ENCODE assay signal across 29 mouse cellular contexts in the genomic region with DNA sequence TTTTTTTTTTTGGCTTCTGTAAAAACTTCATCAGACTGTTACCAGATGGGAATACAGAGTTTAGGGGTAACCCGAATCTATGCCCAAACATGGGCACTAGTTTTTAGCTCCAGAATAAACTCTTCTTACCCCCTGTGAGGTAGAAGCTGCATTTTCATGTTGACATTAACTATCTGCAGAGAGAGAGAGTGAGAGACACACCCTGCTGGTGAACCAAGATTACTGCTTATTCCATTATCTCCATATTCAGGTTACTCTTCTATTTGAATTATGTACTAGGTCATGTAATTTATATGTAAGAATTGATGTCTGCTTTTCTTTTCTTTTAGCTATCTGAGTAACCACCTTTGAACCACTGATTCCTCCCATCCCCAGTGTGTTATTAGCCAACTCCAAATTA. TPM values are rescaled to one million over a fixed set of nuclear protein-coding genes. Genes with fewer than 3 reads are reported as not detected.
DNase-seq lines count a peak whose midpoint lies in the region; ATAC-seq and TF ChIP-seq lines count a peak whose summit lies in the region.
"Had no signal": no experiment of that assay in that cellular context is flagged by ENCODE, and none has a peak within 500 bp of the region (broad histone marks: within the 10 kb centered on the region; RNA-seq: fewer than 3 reads in every experiment).

No protein-coding gene starts in this region.

- H3K36me3 ChIP-seq in heart, adult 2 months (ENCODE audit: control insufficient read depth, insufficient read depth, low read length): no peaks in the 10 kb centered on the region
- no peaks in the 10 kb centered on the region for H3K36me3 ChIP-seq in heart, embryonic 11.5 days (ENCODE audit: control insufficient read depth, insufficient read depth, low read length)
- no peaks in the 10 kb centered on the region for H3K36me3 ChIP-seq in liver, adult 2 months (ENCODE audit: control insufficient read depth, insufficient read depth, low read length)
- no peaks in the 10 kb centered on the region for H3K36me3 ChIP-seq in liver, embryonic 12.5 days
- no peaks in the 10 kb centered on the region for H3K36me3 ChIP-seq in stomach, postnatal 0 days (ENCODE audit: control insufficient read depth, insufficient read depth, low read length)
- H3K36me3 ChIP-seq: embryonic facial prominence, embryonic 13.5 days; heart, embryonic 13.5 days; hindbrain, embryonic 12.5 days; midbrain, embryonic 12.5 days had no signal

- H3K79me2 ChIP-seq in heart, adult 2 months (replicated peaks; ENCODE audit: control insufficient read depth, insufficient read depth, low read length): no peaks in the 10 kb centered on the region
- H3K79me2 ChIP-seq in liver, adult 2 months (ENCODE audit: control insufficient read depth, insufficient read depth, low read length): no peaks in the 10 kb centered on the region

- TF ChIP-seq POLR2A in heart, adult 2 months (IDR thresholded peaks at IDR 0.05; ENCODE audit: insufficient read depth, low read depth, low read length): no peak
- no peak for TF ChIP-seq POLR2A in liver, adult 2 months (IDR thresholded peaks at IDR 0.05; ENCODE audit: extremely low read depth, insufficient read depth, low read length)

- no peak for DNase-seq in heart, adult 2 months
- peak; percentile 5 for DNase-seq in liver, adult 2 months (ENCODE audit: extremely low read depth, low read depth, low spot score)
- DNase-seq in NIH3T3 (ENCODE audit: low read depth): peak; percentile 3
- DNase-seq in stomach, postnatal 0 days (ENCODE audit: low spot score): no peak
- no peak for DNase-seq in urinary bladder, postnatal 14 days (ENCODE audit: low spot score)
- DNase-seq: adrenal gland, adult 8-10 months; cerebellum, adult 8-10 months; cerebellum, postnatal 36 days; embryo, embryonic 11 days; gastrocnemius, postnatal 10 days; heart, postnatal 14 days; kidney, adult 8-10 months; kidney, postnatal 14 days; lung, postnatal 14 days; right cerebral cortex, postnatal 14 days; thymus, postnatal 14 days had no signal

- TF ChIP-seq CTCF in heart, adult 2 months (IDR thresholded peaks at IDR 0.05): peak; percentile 51
- TF ChIP-seq CTCF in liver, adult 2 months (IDR thresholded peaks at IDR 0.05; ENCODE audit: low read depth, low read length): no peak
- TF ChIP-seq CTCF in stomach, postnatal 0 days (IDR thresholded peaks at IDR 0.05; ENCODE audit: low read depth): peak; percentile 33; the same call in 1 of the 2 replicates

- intact Hi-C loops in heart, adult 2 months (cut with DNase I): loop anchor here (2.0 kb wide), 1 partner anchor 215 kb away; no protein-coding TSS in a partner anchor

- no peak for TF ChIP-seq EP300 in heart, adult 2 months (IDR thresholded peaks at IDR 0.05; ENCODE audit: insufficient read depth, low read depth, low read length)
- TF ChIP-seq EP300 in stomach, postnatal 0 days (optimal IDR thresholded peaks at IDR 0.05): no peak

- no peak for ATAC-seq in heart, embryonic 11.5 days (replicated peaks; ENCODE audit: insufficient number of reproducible peaks, low FRiP score, low TSS enrichment)
- no peak for ATAC-seq in liver, embryonic 12.5 days
- no peak for ATAC-seq in stomach, postnatal 0 days (ENCODE audit: low FRiP score, low TSS enrichment)
- ATAC-seq: forebrain, embryonic 13.5 days; inflammation-experienced regulatory T-cells, adult 6 months had no signal

- H3K4me2 ChIP-seq in heart, embryonic 11.5 days: no peak overlapping the region
- H3K4me2 ChIP-seq in liver, embryonic 12.5 days: no peak overlapping the region
- no peak overlapping the region for H3K4me2 ChIP-seq in stomach, postnatal 0 days (replicated peaks; ENCODE audit: low read depth)
- H3K4me2 ChIP-seq: embryonic facial prominence, embryonic 13.5 days; forebrain, embryonic 13.5 days; heart, embryonic 13.5 days; hindbrain, embryonic 12.5 days; midbrain, embryonic 12.5 days had no signal

- H3K4me3 ChIP-seq in heart, adult 2 months: no peak overlapping the region
- H3K4me3 ChIP-seq in heart, embryonic 11.5 days (ENCODE audit: low read depth, low read length): no peak overlapping the region
- H3K4me3 ChIP-seq in liver, adult 2 months (ENCODE audit: insufficient read depth, low read depth, low read length): no peak overlapping the region
- no peak overlapping the region for H3K4me3 ChIP-seq in liver, embryonic 12.5 days
- no peak overlapping the region for H3K4me3 ChIP-seq in stomach, postnatal 0 days (ENCODE audit: low read depth, low read length)
- H3K4me3 ChIP-seq: embryonic facial prominence, embryonic 13.5 days; erythroblast, embryonic 14.5 days; forebrain, embryonic 13.5 days; heart, embryonic 13.5 days; hindbrain, embryonic 12.5 days; midbrain, embryonic 12.5 days had no signal

- no peaks in the 10 kb centered on the region for H3K9me3 ChIP-seq in heart, embryonic 11.5 days (replicated peaks; ENCODE audit: control insufficient read depth, low read length)
- H3K9me3 ChIP-seq in liver, embryonic 12.5 days (replicated peaks): no peaks in the 10 kb centered on the region
- H3K9me3 ChIP-seq in stomach, postnatal 0 days (ENCODE audit: control insufficient read depth, low read length): no peaks in the 10 kb centered on the region
- H3K9me3 ChIP-seq: embryonic facial prominence, embryonic 13.5 days; forebrain, embryonic 13.5 days; heart, embryonic 13.5 days; hindbrain, embryonic 12.5 days; midbrain, embryonic 12.5 days had no signal

- WGBS in heart, adult 2 months: 69% methylated on average over 1 of the region's 1 CpGs
- 71% methylated on average over 1 of the region's 1 CpGs for WGBS in heart, embryonic 11.5 days (ENCODE audit: insufficient replicate concordance)
- WGBS in liver, adult 2 months: 70% methylated on average over 1 of the region's 1 CpGs
- 59% methylated on average over 1 of the region's 1 CpGs for WGBS in liver, embryonic 12.5 days (ENCODE audit: insufficient replicate concordance)
- 61% methylated on average over 1 of the region's 1 CpGs for WGBS in stomach, postnatal 0 days

- no peak overlapping the region for H3K9ac ChIP-seq in heart, adult 2 months (ENCODE audit: low read depth, low read length)
- H3K9ac ChIP-seq in heart, embryonic 11.5 days (ENCODE audit: low read depth, low read length): no peak overlapping the region
- H3K9ac ChIP-seq in liver, adult 2 months (ENCODE audit: low read depth, low read length): no peak overlapping the region
- H3K9ac ChIP-seq in liver, embryonic 12.5 days: no peak overlapping the region
- H3K9ac ChIP-seq in stomach, postnatal 0 days (ENCODE audit: low read length): no peak overlapping the region
- H3K9ac ChIP-seq: embryonic facial prominence, embryonic 13.5 days; forebrain, embryonic 13.5 days; heart, embryonic 13.5 days; hindbrain, embryonic 12.5 days; midbrain, embryonic 12.5 days had no signal

- no peaks in the 10 kb centered on the region for H3K4me1 ChIP-seq in heart, adult 2 months (ENCODE audit: control insufficient read depth, insufficient read depth, low read length)
- no peaks in the 10 kb centered on the region for H3K4me1 ChIP-seq in heart, embryonic 11.5 days (ENCODE audit: control insufficient read depth, insufficient read depth, low read length)
- H3K4me1 ChIP-seq in liver, adult 2 months (ENCODE audit: control insufficient read depth, insufficient read depth, low read length): no peaks in the 10 kb centered on the region
- H3K4me1 ChIP-seq in liver, embryonic 12.5 days: no peaks in the 10 kb centered on the region
- no peaks in the 10 kb centered on the region for H3K4me1 ChIP-seq in stomach, postnatal 0 days (replicated peaks; ENCODE audit: control insufficient read depth, insufficient read depth)
- H3K4me1 ChIP-seq: embryonic facial prominence, embryonic 13.5 days; heart, embryonic 13.5 days had no signal

- no peaks in the 10 kb centered on the region for H3K27me3 ChIP-seq in heart, adult 2 months (ENCODE audit: control insufficient read depth, insufficient read depth, low read length)
- no peaks in the 10 kb centered on the region for H3K27me3 ChIP-seq in heart, embryonic 11.5 days (ENCODE audit: control insufficient read depth, insufficient read depth, low read length)
- no peaks in the 10 kb centered on the region for H3K27me3 ChIP-seq in liver, adult 2 months (ENCODE audit: control insufficient read depth, insufficient read depth, low read length)
- no peaks in the 10 kb centered on the region for H3K27me3 ChIP-seq in liver, embryonic 12.5 days (replicated peaks)
- H3K27me3 ChIP-seq in stomach, postnatal 0 days (ENCODE audit: control insufficient read depth, insufficient read depth, low read length): no peaks in the 10 kb centered on the region
- H3K27me3 ChIP-seq: embryonic facial prominence, embryonic 13.5 days; forebrain, embryonic 13.5 days; heart, embryonic 13.5 days; hindbrain, embryonic 12.5 days; midbrain, embryonic 12.5 days had no signal

- H3K27ac ChIP-seq in heart, adult 2 months: no peak overlapping the region
- H3K27ac ChIP-seq in heart, embryonic 11.5 days (ENCODE audit: low read depth, low read length): no peak overlapping the region
- H3K27ac ChIP-seq in liver, adult 2 months (replicated peaks; ENCODE audit: insufficient read depth, low read depth, low read length): no peak overlapping the region
- no peak overlapping the region for H3K27ac ChIP-seq in liver, embryonic 12.5 days
- no peak overlapping the region for H3K27ac ChIP-seq in stomach, postnatal 0 days (replicated peaks)
- H3K27ac ChIP-seq: embryonic facial prominence, embryonic 13.5 days; forebrain, embryonic 13.5 days; heart, embryonic 13.5 days; hindbrain, embryonic 12.5 days; midbrain, embryonic 12.5 days had no signal

RNA-seq across cellular contexts. Expression of gene Dnah3, which starts 31.0 kb away (rescaled TPM):
- not detected for total RNA-seq in heart, adult 2 months (2021)
- 0.59 TPM in 1 of 2 replicates, not detected in the other for polyA plus RNA-seq in heart, adult 2 months (2012; rRNA removed)
- not detected in 2 replicates for polyA plus RNA-seq in heart, embryonic 11.5 days (2014; fragmentation: Nextera tagmentation; extraction: Ambion mirVana)
- total RNA-seq in liver, adult 2 months (2014; rRNA removed): not detected in 2 replicates
- not detected in 2 replicates for polyA plus RNA-seq in liver, adult 2 months (2012; rRNA removed)
- polyA plus RNA-seq in liver, embryonic 12.5 days (2016; fragmentation: Nextera tagmentation; extraction: Ambion mirVana): not detected in 2 replicates
- 0.02 TPM in 1 of 2 replicates, not detected in the other for polyA plus RNA-seq in stomach, postnatal 0 days (2015; fragmentation: Nextera tagmentation; extraction: Ambion mirVana)
- total RNA-seq: gastrocnemius, postnatal 10 days; megakaryocyte progenitor cell, adult 5-6 weeks; neutrophil, adult 5-6 weeks had no signal
- polyA plus RNA-seq: C2C12; embryonic facial prominence, embryonic 13.5 days; heart, embryonic 13.5 days; liver, embryonic 16.5 days; midbrain, embryonic 12.5 days had no signal

RNA-seq across cellular contexts. Expression of gene Tmem159, which starts 38.1 kb away (rescaled TPM):
- total RNA-seq in heart, adult 2 months (2021): 10 to 100 TPM; 22.2 to 24.1 TPM
- polyA plus RNA-seq in heart, adult 2 months (2012; rRNA removed): 29.9 and 38.1 TPM in 2 replicates
- 17.2 and 18.8 TPM in 2 replicates for polyA plus RNA-seq in heart, embryonic 11.5 days (2014; fragmentation: Nextera tagmentation; extraction: Ambion mirVana)
- total RNA-seq in liver, adult 2 months (2014; rRNA removed): 3.0 and 3.5 TPM in 2 replicates
- 1.8 and 3.2 TPM in 2 replicates for polyA plus RNA-seq in liver, adult 2 months (2012; rRNA removed)
- polyA plus RNA-seq in liver, embryonic 12.5 days (2016; fragmentation: Nextera tagmentation; extraction: Ambion mirVana): 3.9 and 4.0 TPM in 2 replicates
- polyA plus RNA-seq in stomach, postnatal 0 days (2015; fragmentation: Nextera tagmentation; extraction: Ambion mirVana): 31.9 and 33.9 TPM in 2 replicates
- polyA plus RNA-seq: erythroblast, embryonic 14.5 days had no signal

Comparison
In these comparisons a context has a peak if more than half of its experiments do, and no peak if none do; other contexts are left out.
1. DNase-seq: peak in liver, adult 2 months (single experiment) and NIH3T3 (single experiment); none in heart, adult 2 months (0 of 2), stomach, postnatal 0 days (single experiment) and urinary bladder, postnatal 14 days (single experiment).